Mouse (Mus musculus) midbrain, embryonic 12.5 days (tissue): ENCODE measurements around the gene Kantr. TPM values are rescaled to one million over a fixed set of nuclear protein-coding genes. Genes with fewer than 3 reads are reported as not detected.

Source experiments
- ATAC-seq: fragments of 200-750 bp; cut with Nextera tagmentation; 2 replicates; pipeline ENCODE4 v1.8.0; 2017; ENCODE audit warnings: low read depth, moderate TSS enrichment, moderate library complexity; ENCODE audit not compliant: low FRiP score
- H3K27ac ChIP-seq: fragments of 300-500 bp; sonication (generic); replicated peaks from 2 replicates; pipeline ENCODE4 v1.5.1; 2016; ENCODE audit warnings: mild to moderate bottlenecking
- H3K27me3 ChIP-seq: fragments of 300-500 bp; sonication (generic); 2 replicates; pipeline ENCODE4 v1.6.1; 2016; ENCODE audit warnings: mild to moderate bottlenecking
- H3K36me3 ChIP-seq: fragments of 300-500 bp; sonication (generic); 2 replicates; pipeline ENCODE4 v1.6.1; 2016
- H3K4me1 ChIP-seq: fragments of 300-500 bp; sonication (generic); 2 replicates; pipeline ENCODE4 v1.6.1; 2016
- H3K4me2 ChIP-seq: fragments of 300-500 bp; sonication (generic); replicated peaks from 2 replicates; pipeline ENCODE4 v1.6.1; 2016; ENCODE audit warnings: mild to moderate bottlenecking, moderate library complexity
- H3K4me3 ChIP-seq: fragments of 300-500 bp; sonication (generic); 2 replicates; pipeline ENCODE4 v1.5.1; 2016; ENCODE audit warnings: mild to moderate bottlenecking
- H3K9ac ChIP-seq: fragments of 300-500 bp; sonication (generic); replicated peaks from 2 replicates; pipeline ENCODE4 v1.6.1; 2016; ENCODE audit warnings: mild to moderate bottlenecking, moderate library complexity
- H3K9me3 ChIP-seq: fragments of 300-500 bp; sonication (generic); 2 replicates; pipeline ENCODE4 v1.6.1; 2016; ENCODE audit warnings: mild to moderate bottlenecking
- WGBS: fragments of 180-500 bp; shearing (Covaris S2); methylation state at CpG from one replicate; pipeline ENCODE4 v1.1.7; 2016; 5-methylcytosine and 5-hydroxymethylcytosine counted together
- polyA plus RNA-seq: library from polyadenylated mRNA; unstranded; fragments of >200 nt; fragmentation: Nextera tagmentation; extraction: Ambion mirVana; gene quantifications from 2 replicates; pipeline ENCODE4 v1.2.1, GENCODE M21; 2016

The Kantr gene
- polyA plus RNA-seq = 20.0 and 20.7 TPM in 2 replicates

GRCm38 (mm10) chrX:152326996-152327688, at the start of gene Kantr:
Kantr (minus strand) TSS chrX:152327495.
- H3K27ac ChIP-seq = no peak within 1 kb of the TSS; the same call in 1 of the 2 replicates
- WGBS = 14% methylated on average over 29 of the region's 29 CpGs
- no peaks in the 10 kb centered on the region for H3K36me3 ChIP-seq
- H3K9ac ChIP-seq = peak within 1 kb of the TSS; percentile 59
- ATAC-seq = peak; percentile 99
- peak within 1 kb of the TSS; percentile 59 for H3K4me3 ChIP-seq
- 0 out of 2 replicates have a peak, but pooled peaks cover 7% of the 10 kb centered on the region for H3K4me1 ChIP-seq
- H3K27me3 ChIP-seq = peaks cover 47% of the 10 kb centered on the region
- H3K4me2 ChIP-seq = peak within 1 kb of the TSS; percentile 55
- H3K9me3 ChIP-seq = no peaks in the 10 kb centered on the region

GRCm38 (mm10) chrX:152368397-152369273, 41.3 kb upstream of the Kantr start, which contains the start of gene Gpr173:
Gpr173 (minus strand) TSS chrX:152368704.
- peak within 1 kb of the TSS; percentile 61 for H3K4me2 ChIP-seq
- peak within 1 kb of the TSS; percentile 75 for H3K9ac ChIP-seq
- peaks cover 56% of the 10 kb centered on the region for H3K27me3 ChIP-seq
- no peaks in the 10 kb centered on the region for H3K9me3 ChIP-seq
- ATAC-seq = peak; percentile 98
- 20% methylated on average over 19 of the region's 24 CpGs for WGBS
- H3K4me3 ChIP-seq = peak within 1 kb of the TSS; percentile 59
- peak within 1 kb of the TSS; percentile 83 for H3K27ac ChIP-seq
- peaks cover 17% of the 10 kb centered on the region for H3K4me1 ChIP-seq
- H3K36me3 ChIP-seq = no peaks in the 10 kb centered on the region

DNA sequence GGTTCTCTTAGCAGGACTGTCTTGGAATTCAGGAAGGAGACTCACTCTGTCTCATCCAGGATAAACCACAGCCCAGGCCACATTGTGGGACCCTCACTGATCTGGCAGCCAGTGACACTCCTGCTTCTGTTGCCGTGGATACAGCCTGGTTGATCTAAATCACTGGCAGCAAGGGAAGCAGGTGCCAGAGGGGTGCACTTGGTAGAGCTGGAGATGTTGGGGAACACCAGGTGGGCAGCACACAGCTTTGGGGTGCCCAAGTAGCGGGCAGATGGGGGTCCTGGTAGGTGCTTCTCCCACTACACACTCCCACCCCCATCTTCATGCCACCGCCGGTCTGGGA, 40.7 kb upstream of the Kantr start:
- no peaks in the 10 kb centered on the region for H3K36me3 ChIP-seq
- peak overlapping the region; percentile 83 for H3K27ac ChIP-seq
- H3K4me3 ChIP-seq = peak overlapping the region; percentile 59
- H3K9ac ChIP-seq = peak overlapping the region; percentile 75
- H3K4me1 ChIP-seq = peaks cover 17% of the 10 kb centered on the region
- peak overlapping the region; percentile 61 for H3K4me2 ChIP-seq
- H3K9me3 ChIP-seq = no peaks in the 10 kb centered on the region
- H3K27me3 ChIP-seq = peaks cover 60% of the 10 kb centered on the region
- ATAC-seq = peak; percentile 38
- WGBS = 19% methylated on average over 4 of the region's 4 CpGs

DNA sequence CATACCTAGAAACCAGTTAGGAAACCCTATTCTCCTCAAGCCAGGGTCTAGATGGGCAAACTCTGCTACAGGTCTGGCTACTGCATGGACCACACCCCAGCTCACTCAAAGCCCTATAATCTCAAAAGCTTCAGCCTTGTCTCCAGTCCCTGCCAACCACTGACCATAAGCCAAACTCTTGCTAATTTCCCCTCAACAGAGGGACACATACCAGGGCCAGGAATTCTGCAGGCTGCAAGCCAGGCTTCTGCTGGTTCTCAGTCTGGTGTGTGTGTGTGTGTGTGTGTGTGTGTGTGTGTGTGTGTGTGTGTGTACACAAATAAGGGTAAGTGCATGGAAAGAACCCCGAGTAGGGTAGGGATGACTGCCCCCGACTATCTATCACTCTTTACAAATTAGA, 39.1 kb upstream of the Kantr start:
- peaks cover 59% of the 10 kb centered on the region for H3K27me3 ChIP-seq
- no peak for ATAC-seq
- no peaks in the 10 kb centered on the region for H3K36me3 ChIP-seq
- WGBS = 62% methylated on average over 2 of the region's 2 CpGs
- H3K9me3 ChIP-seq = no peaks in the 10 kb centered on the region
- no peak overlapping the region for H3K27ac ChIP-seq
- no peak overlapping the region for H3K9ac ChIP-seq
- peaks cover 17% of the 10 kb centered on the region for H3K4me1 ChIP-seq
- peak overlapping the region; percentile 61 for H3K4me2 ChIP-seq
- peak overlapping the region; percentile 59; the same call in 1 of the 2 replicates for H3K4me3 ChIP-seq

GRCm38 (mm10) chrX:152352553-152353153, 25.4 kb upstream of the Kantr start:
- Histone ChIP-seq H3K9ac (no peak overlapping the region), H3K27ac (no peak overlapping the region), H3K36me3 (no peaks in the 10 kb centered on the region), H3K4me2 (no peak overlapping the region), H3K27me3 (peaks cover 55% of the 10 kb centered on the region), H3K4me1 (no peaks in the 10 kb centered on the region), H3K9me3 (no peaks in the 10 kb centered on the region), H3K4me3 (no peak overlapping the region)
- 29% methylated on average over 5 of the region's 5 CpGs for WGBS
- peak; percentile 80 for ATAC-seq

DNA sequence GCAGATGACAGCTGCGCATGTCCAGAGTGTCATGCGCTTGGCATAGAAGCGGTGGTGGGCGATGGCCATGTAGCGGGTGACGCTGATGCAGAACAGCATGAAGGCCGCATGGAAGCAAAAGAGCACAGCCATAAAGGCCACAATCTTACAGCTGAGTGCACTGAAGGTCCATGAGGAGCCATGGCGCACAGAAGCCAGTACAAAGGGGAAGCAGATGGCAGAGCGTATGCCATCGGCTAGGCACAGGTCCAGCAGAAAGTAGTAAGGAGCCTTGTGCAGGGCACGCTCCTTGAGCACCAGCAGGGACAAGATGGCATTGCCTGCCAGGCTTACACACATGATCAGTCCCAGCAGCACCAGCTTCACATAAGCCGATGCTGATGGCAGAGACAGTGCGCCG, 19.7 kb upstream of the Kantr start:
- no peaks in the 10 kb centered on the region for H3K4me1 ChIP-seq
- no peak overlapping the region for H3K4me3 ChIP-seq
- WGBS = 93% methylated on average over 14 of the region's 14 CpGs
- peaks cover 8% of the 10 kb centered on the region; the same call in 1 of the 2 replicates for H3K36me3 ChIP-seq
- H3K9ac ChIP-seq = no peak overlapping the region
- ATAC-seq = no peak
- no peak overlapping the region for H3K27ac ChIP-seq
- H3K27me3 ChIP-seq = peaks cover 80% of the 10 kb centered on the region
- H3K9me3 ChIP-seq = no peaks in the 10 kb centered on the region
- no peak overlapping the region for H3K4me2 ChIP-seq

- Histone ChIP-seq H3K4me3 (no peak overlapping the region), H3K9ac (no peak overlapping the region), H3K9me3 (no peaks in the 10 kb centered on the region), H3K4me1 (no peaks in the 10 kb centered on the region), H3K27ac (no peak overlapping the region), H3K4me2 (no peak overlapping the region), H3K36me3 (peaks cover 8% of the 10 kb centered on the region; the same call in 1 of the 2 replicates), H3K27me3 (peaks cover 84% of the 10 kb centered on the region)
- ATAC-seq = no peak
- 89% methylated on average over 15 of the region's 15 CpGs for WGBS
Measured at GRCm38 (mm10) chrX:152346587-152346986, 19.3 kb upstream of the Kantr start.

DNA sequence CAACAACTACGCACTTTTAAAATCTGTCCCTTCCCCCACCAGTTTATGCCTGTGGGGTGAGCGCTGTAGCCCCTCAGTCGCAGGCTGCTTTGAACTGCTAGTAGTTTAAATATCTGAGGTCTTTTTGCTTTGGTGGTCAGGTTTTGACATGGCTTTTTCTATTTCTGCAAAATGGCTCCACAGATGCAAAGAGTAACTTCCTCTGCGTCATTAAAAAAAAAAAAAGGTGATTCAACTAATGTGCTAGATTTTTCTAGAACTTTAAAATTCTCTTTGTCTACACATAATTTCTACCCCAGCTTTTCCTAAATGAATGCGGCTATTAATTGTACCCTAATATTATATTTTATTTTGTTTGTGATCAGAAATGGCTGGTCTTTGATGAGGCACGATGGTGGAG, 15.6 kb upstream of the Kantr start:
- Histone ChIP-seq H3K4me3 (peak overlapping the region; percentile 61), H3K4me1 (peaks cover 10% of the 10 kb centered on the region), H3K36me3 (peaks cover 22% of the 10 kb centered on the region), H3K9ac (no peak overlapping the region; the same call in 1 of the 2 replicates), H3K9me3 (no peaks in the 10 kb centered on the region), H3K27ac (peak overlapping the region; percentile 81), H3K27me3 (peaks cover 90% of the 10 kb centered on the region), H3K4me2 (peak overlapping the region; percentile 57)
- 31% methylated on average over 6 of the region's 6 CpGs for WGBS
- no peak for ATAC-seq

DNA sequence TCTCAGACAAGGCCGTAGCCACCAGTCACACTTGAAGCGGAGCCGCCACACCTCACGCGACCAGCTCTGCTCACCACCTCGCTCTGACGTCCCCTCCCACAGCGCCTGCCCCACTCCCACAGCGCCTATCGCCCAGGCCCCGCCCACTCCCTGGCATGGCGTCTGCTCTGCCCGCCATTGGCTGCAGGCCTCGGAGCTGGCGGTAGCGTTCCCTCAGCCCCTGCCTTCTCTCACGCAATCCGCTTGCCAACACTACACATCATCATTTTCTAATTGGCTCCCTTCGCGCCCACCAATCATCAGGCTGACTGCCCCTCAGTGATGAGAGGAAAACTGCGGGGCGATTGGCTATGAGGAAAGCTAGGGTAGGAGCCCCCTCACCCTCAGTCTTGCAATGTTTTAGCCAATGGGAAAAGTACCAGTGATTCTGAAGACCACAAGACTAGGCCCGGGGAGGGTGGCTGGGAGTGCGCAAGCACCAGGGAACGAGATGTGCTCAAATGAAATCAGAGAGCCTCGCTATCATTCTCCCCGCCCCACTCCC, 15.1 kb upstream of the Kantr start, which contains the start of gene Tspyl2:
Tspyl2 (minus strand) TSS at position 68 of the 544 bp plus-strand sequence.
- Histone ChIP-seq H3K4me2 (peak within 1 kb of the TSS; percentile 57), H3K4me1 (peaks cover 13% of the 10 kb centered on the region), H3K4me3 (peak within 1 kb of the TSS; percentile 61), H3K9me3 (no peaks in the 10 kb centered on the region), H3K36me3 (peaks cover 22% of the 10 kb centered on the region), H3K27ac (peak within 1 kb of the TSS; percentile 81), H3K27me3 (peaks cover 92% of the 10 kb centered on the region), H3K9ac (peak within 1 kb of the TSS; percentile 75)
- ATAC-seq = peak; percentile 97
- 13% methylated on average over 19 of the region's 27 CpGs for WGBS

GRCm38 (mm10) chrX:152341496-152341895, 14.2 kb upstream of the Kantr start:
- peak overlapping the region; percentile 75 for H3K9ac ChIP-seq
- peaks cover 92% of the 10 kb centered on the region for H3K27me3 ChIP-seq
- peaks cover 18% of the 10 kb centered on the region for H3K4me1 ChIP-seq
- no peaks in the 10 kb centered on the region for H3K9me3 ChIP-seq
- peak overlapping the region; percentile 81; the same call in 1 of the 2 replicates for H3K27ac ChIP-seq
- peak overlapping the region; percentile 57 for H3K4me2 ChIP-seq
- peak overlapping the region; percentile 61 for H3K4me3 ChIP-seq
- 39% methylated on average over 11 of the region's 11 CpGs for WGBS
- no peak for ATAC-seq
- peaks cover 18% of the 10 kb centered on the region for H3K36me3 ChIP-seq

- Histone ChIP-seq H3K27me3 (peaks cover 61% of the 10 kb centered on the region), H3K9ac (peak overlapping the region; percentile 52), H3K36me3 (peaks cover 14% of the 10 kb centered on the region; the same call in 1 of the 2 replicates), H3K4me1 (peaks cover 18% of the 10 kb centered on the region), H3K9me3 (no peaks in the 10 kb centered on the region), H3K4me2 (peak overlapping the region; percentile 47), H3K27ac (peak overlapping the region; percentile 95), H3K4me3 (peak overlapping the region; percentile 33)
- WGBS = 17% methylated on average over 33 of the region's 33 CpGs
- ATAC-seq = peak; percentile 99
Measured at GRCm38 (mm10) chrX:152336546-152337332, 9.4 kb upstream of the Kantr start.
